Mouse (Mus musculus) cerebellum, adult 18-20 months (tissue): ENCODE measurements around the gene Dnajc16.
A peak's percentile ranks its signal among the peaks of the same experiment; 100 is the strongest.

Experiments used
- DNase-seq, 2 experiments: peaks; one replicate each; pipeline ENCODE4 v3.0.0; 2021

Gene Dnajc16

GRCm38 (mm10) chr4:141760942-141761341, 29.8 kb downstream of the Dnajc16 start:
- DNase-seq, result no peak

- no peak for DNase-seq
Measured at GRCm38 (mm10) chr4:141758874-141759542, 31.7 kb downstream of the Dnajc16 start.

- DNase-seq, result no peak
Measured at GRCm38 (mm10) chr4:141757124-141757523, 33.6 kb downstream of the Dnajc16 start.

- DNase-seq, result no peak
Measured at GRCm38 (mm10) chr4:141755375-141755930, 35.3 kb downstream of the Dnajc16 start.

- no peak for DNase-seq
Measured at GRCm38 (mm10) chr4:141752076-141752421, 38.7 kb downstream of the Dnajc16 start.

- DNase-seq, result no peak
Measured at GRCm38 (mm10) chr4:141751419-141752075, 39.2 kb downstream of the Dnajc16 start.

GRCm38 (mm10) chr4:141750826-141751225, 39.9 kb downstream of the Dnajc16 start:
- no peak for DNase-seq

GRCm38 (mm10) chr4:141749557-141749956, 41.2 kb downstream of the Dnajc16 start:
- no peak for DNase-seq

- no peak for DNase-seq
Measured at GRCm38 (mm10) chr4:141746578-141747346, 44.0 kb downstream of the Dnajc16 start, which contains the start of gene Agmat. TSS of gene Agmat (plus strand) at chr4:141746672.

- DNase-seq, result no peak
Measured at GRCm38 (mm10) chr4:141742381-141742780, 48.4 kb downstream of the Dnajc16 start.

GRCm38 (mm10) chr4:141741856-141742255, 48.9 kb downstream of the Dnajc16 start:
- DNase-seq, result no peak

- DNase-seq, result no peak
Measured at GRCm38 (mm10) chr4:141738015-141738414, 52.7 kb downstream of the Dnajc16 start.

GRCm38 (mm10) chr4:141736856-141737255, 53.9 kb downstream of the Dnajc16 start:
- DNase-seq, result no peak

- DNase-seq, result no peak
Measured at GRCm38 (mm10) chr4:141735206-141735560, 55.5 kb downstream of the Dnajc16 start.

GRCm38 (mm10) chr4:141734446-141735205, 56.1 kb downstream of the Dnajc16 start:
- peak; percentile 93 to 94 for DNase-seq

- DNase-seq, result no peak
Measured at GRCm38 (mm10) chr4:141731766-141732165, 59.0 kb downstream of the Dnajc16 start.

- no peak for DNase-seq
Measured at GRCm38 (mm10) chr4:141730401-141730800, 60.3 kb downstream of the Dnajc16 start.

GRCm38 (mm10) chr4:141729266-141729665, 61.5 kb downstream of the Dnajc16 start:
- DNase-seq, result no peak

- DNase-seq, result no peak
Measured at GRCm38 (mm10) chr4:141725738-141726137, 65.0 kb downstream of the Dnajc16 start.

- DNase-seq, result no peak
Measured at GRCm38 (mm10) chr4:141725277-141725676, 65.5 kb downstream of the Dnajc16 start.

GRCm38 (mm10) chr4:141724594-141724993, 66.1 kb downstream of the Dnajc16 start:
- no peak for DNase-seq

- no peak for DNase-seq
Measured at GRCm38 (mm10) chr4:141723673-141724068, 67.1 kb downstream of the Dnajc16 start.
